Comparison of ENCODE assay signal across 13 mouse cellular contexts in the genomic region with DNA sequence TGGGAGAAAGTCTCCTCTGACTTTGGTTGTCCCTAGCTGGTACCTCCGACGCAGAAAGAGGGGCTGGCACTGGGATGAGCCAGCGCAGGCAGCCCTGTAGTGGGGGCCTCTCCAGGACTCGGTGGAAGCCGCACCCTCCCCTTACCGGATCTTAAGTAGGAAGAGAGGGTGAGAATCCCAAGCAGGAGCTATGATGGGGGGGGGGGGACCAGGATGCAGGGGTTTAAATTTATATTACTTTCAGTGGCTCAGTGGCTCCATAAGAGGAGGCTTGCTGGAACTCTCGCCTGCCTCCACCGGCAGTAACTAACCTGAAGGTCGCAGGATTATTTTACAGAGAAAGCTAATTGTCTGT. TPM values are rescaled to one million over a fixed set of nuclear protein-coding genes. Genes with fewer than 3 reads are reported as not detected.
DNase-seq lines count a peak whose midpoint lies in the region; ATAC-seq and TF ChIP-seq lines count a peak whose summit lies in the region.
"Had no signal": no experiment of that assay in that cellular context is flagged by ENCODE, and none has a peak within 500 bp of the region (broad histone marks: within the 10 kb centered on the region; RNA-seq: fewer than 3 reads in every experiment).

No protein-coding gene starts in this region.

- no peak for DNase-seq in lung, postnatal 0 days (ENCODE audit: low spot score)
- no peak for DNase-seq in forebrain, embryonic 11.5 days (ENCODE audit: low spot score)
- peak; percentile 62 for DNase-seq in limb, embryonic 10.5 days (ENCODE audit: low spot score)
- no peak for DNase-seq in adrenal gland, postnatal 36 days
- DNase-seq: kidney, postnatal 14 days; left cerebral cortex, postnatal 4 days; lung, postnatal 36 days; thymus, postnatal 14 days had no signal

- no peaks in the 10 kb centered on the region for H3K9me3 ChIP-seq in lung, embryonic 15.5 days
- H3K9me3 ChIP-seq in lung, postnatal 0 days (ENCODE audit: low read length): no peaks in the 10 kb centered on the region
- no peaks in the 10 kb centered on the region for H3K9me3 ChIP-seq in forebrain, embryonic 11.5 days (ENCODE audit: control insufficient read depth, low read length)
- H3K9me3 ChIP-seq in limb, embryonic 10.5 days (replicated peaks): no peaks in the 10 kb centered on the region
- H3K9me3 ChIP-seq in neural tube, embryonic 15.5 days (replicated peaks): no peaks in the 10 kb centered on the region

- no peak for ATAC-seq in lung, embryonic 15.5 days (ENCODE audit: borderline replicate concordance, extremely low read depth, low FRiP score, low TSS enrichment)
- no peak for ATAC-seq in lung, postnatal 0 days
- ATAC-seq in forebrain, embryonic 11.5 days (replicated peaks; ENCODE audit: low FRiP score): no peak
- no peak for ATAC-seq in neural tube, embryonic 15.5 days (ENCODE audit: low FRiP score)
- no peak for ATAC-seq in granulocyte monocyte progenitor cell, adult 5-6 weeks (replicated peaks; ENCODE audit: poor library complexity, severe bottlenecking)

- peaks cover 31% of the 10 kb centered on the region for H3K4me1 ChIP-seq in lung, embryonic 15.5 days
- H3K4me1 ChIP-seq in lung, postnatal 0 days (ENCODE audit: insufficient read depth, low read depth, low read length): peaks cover 6% of the 10 kb centered on the region; the same call in 1 of the 2 replicates
- peaks cover 30% of the 10 kb centered on the region for H3K4me1 ChIP-seq in forebrain, embryonic 11.5 days (replicated peaks; ENCODE audit: control insufficient read depth, insufficient read depth, low read length)
- peaks cover 24% of the 10 kb centered on the region for H3K4me1 ChIP-seq in limb, embryonic 10.5 days
- H3K4me1 ChIP-seq in neural tube, embryonic 15.5 days: peaks cover 33% of the 10 kb centered on the region

- 2% methylated on average over 9 of the region's 9 CpGs for WGBS in lung, embryonic 15.5 days
- 3% methylated on average over 8 of the region's 9 CpGs for WGBS in lung, postnatal 0 days
- WGBS in forebrain, embryonic 11.5 days: 0% methylated on average over 9 of the region's 9 CpGs
- WGBS in limb, embryonic 10.5 days: 0% methylated on average over 9 of the region's 9 CpGs
- under 1% methylated on average over 9 of the region's 9 CpGs for WGBS in neural tube, embryonic 15.5 days

- H3K9ac ChIP-seq in lung, embryonic 15.5 days: no peak overlapping the region
- H3K9ac ChIP-seq in lung, postnatal 0 days (replicated peaks; ENCODE audit: low read depth): no peak overlapping the region
- H3K9ac ChIP-seq in forebrain, embryonic 11.5 days (ENCODE audit: low read length): peak overlapping the region; percentile 39
- H3K9ac ChIP-seq in neural tube, embryonic 15.5 days (replicated peaks): no peak overlapping the region

- H3K4me2 ChIP-seq in lung, embryonic 15.5 days: no peak overlapping the region
- no peak overlapping the region for H3K4me2 ChIP-seq in lung, postnatal 0 days (replicated peaks; ENCODE audit: low read depth, low read length)
- H3K4me2 ChIP-seq in forebrain, embryonic 11.5 days (ENCODE audit: low read depth, low read length, severe bottlenecking): peak overlapping the region; percentile 28
- peak overlapping the region; percentile 5; the same call in 1 of the 2 replicates for H3K4me2 ChIP-seq in neural tube, embryonic 15.5 days

- peak overlapping the region; percentile 4; the same call in 1 of the 2 replicates for H3K4me3 ChIP-seq in lung, embryonic 15.5 days
- no peak overlapping the region for H3K4me3 ChIP-seq in lung, postnatal 0 days (ENCODE audit: low read depth, low read length)
- H3K4me3 ChIP-seq in forebrain, embryonic 11.5 days (ENCODE audit: low read depth, low read length): peak overlapping the region; percentile 6; the same call in 1 of the 2 replicates
- H3K4me3 ChIP-seq in limb, embryonic 10.5 days: no peak overlapping the region; the same call in 1 of the 2 replicates
- H3K4me3 ChIP-seq in neural tube, embryonic 15.5 days (replicated peaks): no peak overlapping the region

- TF ChIP-seq CTCF in lung, postnatal 0 days (IDR thresholded peaks at IDR 0.05): no peak

- H3K27ac ChIP-seq in lung, embryonic 15.5 days: no peak overlapping the region
- H3K27ac ChIP-seq in lung, postnatal 0 days (ENCODE audit: low read length): no peak overlapping the region
- H3K27ac ChIP-seq in forebrain, embryonic 11.5 days (ENCODE audit: low read depth, low read length): peak overlapping the region; percentile 54; the same call in 1 of the 2 replicates
- H3K27ac ChIP-seq in limb, embryonic 10.5 days: no peak overlapping the region
- no peak overlapping the region for H3K27ac ChIP-seq in neural tube, embryonic 15.5 days (replicated peaks)

- peaks cover 89% of the 10 kb centered on the region for H3K27me3 ChIP-seq in lung, embryonic 15.5 days
- H3K27me3 ChIP-seq in lung, postnatal 0 days (replicated peaks; ENCODE audit: insufficient read depth, low read length): peaks cover 80% of the 10 kb centered on the region
- peaks cover 63% of the 10 kb centered on the region for H3K27me3 ChIP-seq in forebrain, embryonic 11.5 days (ENCODE audit: control insufficient read depth, insufficient read depth, low read length)
- peaks cover 100% of the 10 kb centered on the region for H3K27me3 ChIP-seq in limb, embryonic 10.5 days (ENCODE audit: low read depth, poor library complexity, severe bottlenecking)
- H3K27me3 ChIP-seq in neural tube, embryonic 15.5 days (replicated peaks): peaks cover 82% of the 10 kb centered on the region

- no peak for TF ChIP-seq EP300 in lung, postnatal 0 days (IDR thresholded peaks at IDR 0.05)

- no peaks in the 10 kb centered on the region for H3K36me3 ChIP-seq in lung, embryonic 15.5 days
- no peaks in the 10 kb centered on the region for H3K36me3 ChIP-seq in lung, postnatal 0 days (ENCODE audit: insufficient read depth, low read length)
- no peaks in the 10 kb centered on the region for H3K36me3 ChIP-seq in forebrain, embryonic 11.5 days (ENCODE audit: control insufficient read depth, insufficient read depth, low read length)
- H3K36me3 ChIP-seq in limb, embryonic 10.5 days: no peaks in the 10 kb centered on the region
- no peaks in the 10 kb centered on the region for H3K36me3 ChIP-seq in neural tube, embryonic 15.5 days

RNA-seq across cellular contexts. Expression of a gene that starts 5.0 kb away (rescaled TPM):
- polyA plus RNA-seq in lung, embryonic 15.5 days (2015; fragmentation: Nextera tagmentation; extraction: Ambion mirVana): not detected in 2 replicates
- polyA plus RNA-seq in lung, postnatal 0 days (2015; fragmentation: Nextera tagmentation; extraction: Ambion mirVana): not detected in 2 replicates
- 88.6 and 94.4 TPM in 2 replicates for polyA plus RNA-seq in forebrain, embryonic 11.5 days (2014; fragmentation: Nextera tagmentation; extraction: Ambion mirVana)
- 0.13 TPM in 1 of 2 replicates, not detected in the other for polyA plus RNA-seq in limb, embryonic 10.5 days (2016; fragmentation: Nextera tagmentation; extraction: Ambion mirVana)
- polyA plus RNA-seq in neural tube, embryonic 15.5 days (2015; fragmentation: Nextera tagmentation; extraction: Ambion mirVana): 1.8 and 2.8 TPM in 2 replicates
- not detected in 2 replicates for total RNA-seq in granulocyte monocyte progenitor cell, adult 5-6 weeks (2014; fragmentation: Nextera tagmentation)
- total RNA-seq in granulocyte monocyte progenitor cell, adult 5-6 weeks (2017): not detected in 2 replicates
- not detected for total RNA-seq in adrenal gland, postnatal 36 days (2021)
- total RNA-seq: adrenal gland, postnatal 4 days had no signal
- polyA plus RNA-seq: heart, embryonic 16.5 days had no signal

Comparison
In these comparisons a context has a peak if more than half of its experiments do, and no peak if none do; other contexts are left out.
1. H3K4me3 ChIP-seq: peak in lung, embryonic 15.5 days (single experiment) and forebrain, embryonic 11.5 days (single experiment); none in lung, postnatal 0 days (single experiment), limb, embryonic 10.5 days (single experiment) and neural tube, embryonic 15.5 days (single experiment).
2. H3K4me2 ChIP-seq: peak in forebrain, embryonic 11.5 days (single experiment) and neural tube, embryonic 15.5 days (single experiment); none in lung, embryonic 15.5 days (single experiment) and lung, postnatal 0 days (single experiment).
3. RNA of a gene that starts 5.0 kb away (polyA plus RNA-seq): 88.6 to 94.4 TPM in forebrain, embryonic 11.5 days; 1.8 to 2.8 TPM in neural tube, embryonic 15.5 days, 0.13 TPM in limb, embryonic 10.5 days, not detected in lung, embryonic 15.5 days and not detected in lung, postnatal 0 days; every median in the first group is over 10 times any median in the second.